Mouse (Mus musculus) liver, postnatal 0 days (tissue): ENCODE data around the gene Scp2. TPM values are rescaled to one million over a fixed set of nuclear protein-coding genes. Genes with fewer than 3 reads are reported as not detected.
A peak's percentile ranks its signal among the peaks of the same experiment; 100 is the strongest.

ENCODE experiments used
- ATAC-seq: fragments of 200-750 bp; cut with Nextera tagmentation; 2 replicates; pipeline ENCODE4 v1.8.0; 2017; ENCODE audit warnings: mild to moderate bottlenecking, moderate library complexity
- DNase-seq: peaks from one replicate; pipeline ENCODE4 v3.0.0-alpha.2; 2016
- H3K27ac ChIP-seq: fragments of 300-500 bp; sonication (generic); 2 replicates; pipeline ENCODE4 v1.5.1; 2014; ENCODE audit warnings: antibody characterized with exemption, moderate library complexity, mild to moderate bottlenecking, low read depth
- H3K27me3 ChIP-seq: fragments of 300-500 bp; sonication (generic); 2 replicates; pipeline ENCODE4 v1.6.1; 2014; ENCODE audit warnings: low read length, control low read depth, mixed read lengths; ENCODE audit not compliant: insufficient read depth
- H3K36me3 ChIP-seq: fragments of 300-500 bp; sonication (generic); replicated peaks from 2 replicates; pipeline ENCODE4 v1.6.1; 2014; ENCODE audit warnings: mild to moderate bottlenecking, control low read depth, low read length, moderate library complexity, mixed read lengths; ENCODE audit not compliant: insufficient read depth
- H3K4me1 ChIP-seq: fragments of 300-500 bp; sonication (generic); 2 replicates; pipeline ENCODE4 v1.6.1; 2014; ENCODE audit warnings: antibody characterized with exemption, mild to moderate bottlenecking, control low read depth; ENCODE audit not compliant: insufficient read depth
- H3K4me2 ChIP-seq: fragments of 300-500 bp; sonication (generic); 2 replicates; pipeline ENCODE4 v1.6.1; 2014; ENCODE audit warnings: low read depth, mild to moderate bottlenecking, low read length, moderate library complexity, mixed read lengths
- H3K4me3 ChIP-seq: fragments of 300-500 bp; sonication (generic); 2 replicates; pipeline ENCODE4 v1.5.1; 2014; ENCODE audit warnings: low read depth, low read length
- H3K9ac ChIP-seq: fragments of 300-500 bp; sonication (generic); replicated peaks from 2 replicates; pipeline ENCODE4 v1.6.1; 2014; ENCODE audit warnings: mild to moderate bottlenecking, moderate library complexity
- H3K9me3 ChIP-seq: fragments of 300-500 bp; sonication (generic); 2 replicates; pipeline ENCODE4 v1.6.1; 2016; ENCODE audit warnings: mild to moderate bottlenecking, control low read depth, low read length, mixed read lengths
- CTCF ChIP-seq: sonication (generic); IDR thresholded peaks from 2 replicates; pipeline ENCODE4 v1.5.1; 2016; ENCODE audit warnings: antibody characterized with exemption, low read depth
- EP300 ChIP-seq: IDR thresholded peaks from 2 replicates; pipeline ENCODE4 v1.6.1; 2016; ENCODE audit warnings: antibody characterized with exemption, low read depth, mild to moderate bottlenecking
- WGBS: fragments of 180-500 bp; shearing (Covaris S2); extraction: QIAGEN DNeasy Blood & Tissue Kit; methylation state at CpG from one replicate; pipeline ENCODE4 v1.1.7; 2014; ENCODE audit not compliant: insufficient replicate concordance; 5-methylcytosine and 5-hydroxymethylcytosine counted together
- polyA plus RNA-seq: library from polyadenylated mRNA; unstranded; fragments of >200 nt; fragmentation: Nextera tagmentation; extraction: Ambion mirVana; gene quantifications from 2 replicates; pipeline ENCODE4 v1.2.1, GENCODE M21; 2015

The Scp2 gene
- polyA plus RNA-seq = 1,479 and 1,508 TPM in 2 replicates

DNA sequence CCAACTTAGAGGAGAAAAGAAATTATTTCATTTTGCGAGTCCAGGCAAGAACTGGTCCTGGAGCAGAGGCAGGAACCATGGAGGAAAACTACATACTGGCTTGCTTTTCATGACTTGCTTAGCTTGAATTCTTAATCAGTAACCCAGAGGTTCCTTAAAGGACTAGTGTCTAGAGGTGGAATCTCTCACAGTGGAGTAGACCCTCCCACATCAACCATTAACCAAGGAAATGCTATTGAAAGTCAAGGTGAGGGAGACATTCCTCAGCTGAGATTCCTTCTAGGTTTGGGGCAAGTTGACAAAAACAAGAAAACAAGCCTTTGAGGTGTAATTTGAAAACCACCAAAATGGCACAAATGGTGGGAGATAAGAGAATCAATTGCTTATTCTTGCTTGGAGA, at the start of gene Scp2:
Gene Scp2 (minus strand): TSS at position 119 of the 400 bp plus-strand sequence.
- WGBS = 83% methylated on average over 1 of the region's 1 CpGs
- ATAC-seq = no peak
- Histone ChIP-seq H3K27ac (no peak within 1 kb of the TSS), H3K9me3 (no peaks in the 10 kb centered on the region), H3K27me3 (no peaks in the 10 kb centered on the region), H3K9ac (no peak within 1 kb of the TSS), H3K4me1 (no peaks in the 10 kb centered on the region), H3K4me2 (no peak within 1 kb of the TSS), H3K4me3 (no peak within 1 kb of the TSS), H3K36me3 (no peaks in the 10 kb centered on the region)
- TF ChIP-seq CTCF (no peak), EP300 (no peak)
- no peak for DNase-seq

DNA sequence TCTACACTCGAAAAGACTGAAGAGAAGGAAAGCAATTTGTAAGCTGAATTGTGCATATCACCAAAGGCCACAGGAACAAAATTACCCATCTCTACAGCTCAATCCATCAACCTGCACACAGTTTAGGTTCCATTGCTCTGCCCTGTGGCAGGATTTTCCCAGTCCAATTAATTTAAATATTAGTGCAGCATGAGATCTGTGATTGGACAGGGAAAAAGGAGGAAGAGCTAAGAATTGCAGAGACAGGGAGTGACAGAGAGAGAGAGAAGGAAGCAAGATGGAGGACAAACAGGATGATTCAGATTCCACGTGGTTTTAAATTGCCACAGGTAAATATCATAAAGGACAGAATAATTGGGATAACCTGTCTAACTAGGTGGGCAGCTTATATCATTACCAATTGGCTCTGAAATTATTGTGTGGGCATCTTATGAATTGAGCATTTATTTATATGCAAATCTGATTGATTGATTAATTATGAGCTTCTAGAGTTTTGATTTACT, 48.1 kb upstream of the Scp2 start:
- H3K36me3 ChIP-seq = no peaks in the 10 kb centered on the region; the same call in 1 of the 2 replicates
- H3K4me3 ChIP-seq = no peak overlapping the region
- H3K4me2 ChIP-seq = no peak overlapping the region
- H3K27me3 ChIP-seq = no peaks in the 10 kb centered on the region
- WGBS = 70% methylated on average over 2 of the region's 2 CpGs
- H3K9me3 ChIP-seq = no peaks in the 10 kb centered on the region
- no peak overlapping the region for H3K27ac ChIP-seq
- no peak for TF ChIP-seq EP300
- TF ChIP-seq CTCF = no peak
- DNase-seq = no peak
- H3K4me1 ChIP-seq = no peaks in the 10 kb centered on the region
- no peak for ATAC-seq
- no peak overlapping the region for H3K9ac ChIP-seq

DNA sequence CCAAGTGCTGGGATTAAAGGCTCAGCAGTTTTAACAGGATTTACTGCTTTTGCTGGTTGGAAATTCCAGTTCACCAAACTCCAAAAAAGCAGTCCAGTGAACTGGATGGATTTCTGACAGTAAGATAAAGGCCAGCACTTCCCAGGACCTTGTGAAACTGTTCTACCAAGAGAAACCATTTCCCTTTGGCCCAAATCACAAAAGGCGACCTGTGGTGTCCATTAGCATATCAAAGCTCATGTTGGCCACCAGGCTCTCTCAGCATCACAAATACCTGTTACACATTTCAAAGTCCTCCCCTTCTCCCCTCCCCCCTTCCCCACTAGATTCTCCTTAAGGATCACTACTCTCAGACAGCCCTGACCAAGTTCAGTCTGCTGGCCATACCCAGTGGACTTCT, 37.5 kb upstream of the Scp2 start:
- Histone ChIP-seq H3K27me3 (no peaks in the 10 kb centered on the region), H3K9ac (no peak overlapping the region), H3K4me1 (no peaks in the 10 kb centered on the region), H3K9me3 (no peaks in the 10 kb centered on the region), H3K4me3 (no peak overlapping the region), H3K27ac (no peak overlapping the region), H3K4me2 (no peak overlapping the region), H3K36me3 (no peaks in the 10 kb centered on the region; the same call in 1 of the 2 replicates)
- TF ChIP-seq EP300 = no peak
- TF ChIP-seq CTCF = no peak
- ATAC-seq (no peak), DNase-seq (no peak)
- 82% methylated on average over 1 of the region's 1 CpGs for WGBS

DNA sequence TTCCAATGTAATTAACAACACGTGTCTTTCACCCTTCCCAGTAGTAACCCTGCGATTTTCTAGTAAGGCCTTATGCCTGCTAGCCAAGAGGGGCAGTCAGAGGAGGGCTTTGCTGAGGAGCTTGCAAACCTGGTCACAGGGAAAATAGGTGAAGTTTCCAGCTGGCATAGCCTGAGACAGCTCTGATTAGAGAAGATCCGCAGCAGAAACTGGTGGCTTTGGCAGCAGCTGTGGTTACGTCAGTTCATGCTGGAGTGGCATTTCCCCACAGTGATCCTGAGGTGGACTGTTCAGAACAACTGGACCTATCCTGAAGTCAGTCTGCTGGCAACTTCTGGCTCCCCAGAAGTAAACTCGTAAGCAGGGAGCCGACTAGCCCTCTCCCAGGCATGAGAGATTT, 23.3 kb upstream of the Scp2 start:
- Histone ChIP-seq H3K9ac (no peak overlapping the region), H3K27ac (no peak overlapping the region), H3K36me3 (0 out of 2 replicates have a peak, but pooled peaks cover 9% of the 10 kb centered on the region), H3K9me3 (no peaks in the 10 kb centered on the region), H3K4me2 (no peak overlapping the region), H3K27me3 (peaks cover 5% of the 10 kb centered on the region; the same call in 1 of the 2 replicates), H3K4me3 (no peak overlapping the region), H3K4me1 (no peaks in the 10 kb centered on the region)
- ATAC-seq (no peak), DNase-seq (no peak)
- 73% methylated on average over 6 of the region's 6 CpGs for WGBS
- TF ChIP-seq EP300 (no peak), CTCF (no peak)

DNA sequence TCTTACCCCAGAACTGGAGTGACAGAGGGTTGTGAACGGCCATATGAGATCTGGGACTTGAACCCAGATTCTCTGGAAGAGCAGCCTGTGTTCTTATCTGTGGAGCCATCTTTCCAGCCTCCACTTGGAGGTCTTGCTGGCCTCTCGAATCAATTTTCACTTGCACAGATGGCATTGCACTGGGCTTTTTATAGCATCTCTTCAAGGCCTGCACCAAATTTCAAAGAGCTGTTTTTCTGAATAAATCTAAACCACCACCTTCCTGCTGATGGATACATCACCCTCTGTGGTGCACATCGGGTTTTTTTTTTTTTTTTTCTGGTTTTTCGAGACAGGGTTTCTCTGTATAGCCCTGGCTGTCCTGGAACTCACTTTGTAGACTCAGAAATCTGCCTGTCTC, 22.1 kb upstream of the Scp2 start:
- Histone ChIP-seq H3K27ac (no peak overlapping the region), H3K27me3 (peaks cover 5% of the 10 kb centered on the region; the same call in 1 of the 2 replicates), H3K36me3 (0 out of 2 replicates have a peak, but pooled peaks cover 9% of the 10 kb centered on the region), H3K4me1 (no peaks in the 10 kb centered on the region), H3K9ac (no peak overlapping the region), H3K9me3 (no peaks in the 10 kb centered on the region), H3K4me2 (no peak overlapping the region), H3K4me3 (no peak overlapping the region)
- no peak for DNase-seq
- 65% methylated on average over 4 of the region's 4 CpGs for WGBS
- ATAC-seq = no peak
- TF ChIP-seq EP300 = no peak
- TF ChIP-seq CTCF = no peak

DNA sequence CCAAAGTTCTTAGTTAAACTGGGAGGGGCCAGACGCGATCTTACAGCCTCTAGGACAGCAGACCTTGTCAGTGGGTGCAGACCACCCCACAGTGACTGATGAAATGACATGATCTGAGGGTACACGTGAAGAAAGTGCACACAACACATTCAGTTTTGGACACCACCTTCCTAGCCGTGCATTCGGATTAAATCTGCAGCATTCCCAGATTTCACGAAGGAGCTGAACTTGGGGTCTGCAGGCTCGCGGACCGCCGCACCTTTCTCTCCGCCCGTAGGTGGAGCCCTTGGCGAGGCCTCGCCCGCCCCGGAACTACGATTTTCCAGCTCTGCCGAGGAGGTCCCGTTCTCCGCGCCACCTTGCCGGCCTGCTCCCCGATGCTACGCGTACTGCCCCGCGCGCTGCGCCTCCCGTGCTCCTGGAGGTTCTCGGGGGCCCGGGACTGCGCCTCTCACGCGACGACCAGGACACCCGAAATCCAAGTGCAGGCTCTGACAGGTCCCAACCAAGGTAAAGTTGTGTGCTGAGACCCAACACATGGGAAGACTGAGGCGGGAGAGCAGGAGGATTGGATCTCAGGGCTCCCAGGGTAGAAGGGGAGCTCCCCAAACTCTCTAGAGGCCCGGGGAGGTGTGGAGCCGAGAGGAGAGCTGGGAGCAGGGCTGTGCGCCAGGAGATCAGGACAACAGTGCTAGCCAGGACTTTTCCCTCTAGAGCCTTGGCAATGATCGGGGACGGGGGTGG, 20.5 kb upstream of the Scp2 start, which contains the start of gene Echdc2:
Gene Echdc2 (plus strand): TSS at position 286 of the 744 bp plus-strand sequence.
- Histone ChIP-seq H3K27ac (peak within 1 kb of the TSS; percentile 79), H3K4me2 (peak within 1 kb of the TSS; percentile 72), H3K36me3 (no peaks in the 10 kb centered on the region), H3K4me3 (peak within 1 kb of the TSS; percentile 59), H3K27me3 (peaks cover 5% of the 10 kb centered on the region; the same call in 1 of the 2 replicates), H3K9me3 (no peaks in the 10 kb centered on the region), H3K9ac (peak within 1 kb of the TSS; percentile 62), H3K4me1 (no peaks in the 10 kb centered on the region)
- ATAC-seq (peak; percentile 88), DNase-seq (peak; percentile 46)
- TF ChIP-seq EP300 = no peak
- TF ChIP-seq CTCF = peak; percentile 47
- 2% methylated on average over 43 of the region's 43 CpGs for WGBS
